Mouse (Mus musculus) neural tube, embryonic 10.5 days (tissue): ENCODE data around the gene Farsa.

Experiments used
- DNase-seq: peaks from one replicate; pipeline ENCODE4 v3.0.0-alpha.2; 2017; ENCODE audit warnings: low spot score; ENCODE audit errors: extremely low spot score

The Farsa gene

DNA sequence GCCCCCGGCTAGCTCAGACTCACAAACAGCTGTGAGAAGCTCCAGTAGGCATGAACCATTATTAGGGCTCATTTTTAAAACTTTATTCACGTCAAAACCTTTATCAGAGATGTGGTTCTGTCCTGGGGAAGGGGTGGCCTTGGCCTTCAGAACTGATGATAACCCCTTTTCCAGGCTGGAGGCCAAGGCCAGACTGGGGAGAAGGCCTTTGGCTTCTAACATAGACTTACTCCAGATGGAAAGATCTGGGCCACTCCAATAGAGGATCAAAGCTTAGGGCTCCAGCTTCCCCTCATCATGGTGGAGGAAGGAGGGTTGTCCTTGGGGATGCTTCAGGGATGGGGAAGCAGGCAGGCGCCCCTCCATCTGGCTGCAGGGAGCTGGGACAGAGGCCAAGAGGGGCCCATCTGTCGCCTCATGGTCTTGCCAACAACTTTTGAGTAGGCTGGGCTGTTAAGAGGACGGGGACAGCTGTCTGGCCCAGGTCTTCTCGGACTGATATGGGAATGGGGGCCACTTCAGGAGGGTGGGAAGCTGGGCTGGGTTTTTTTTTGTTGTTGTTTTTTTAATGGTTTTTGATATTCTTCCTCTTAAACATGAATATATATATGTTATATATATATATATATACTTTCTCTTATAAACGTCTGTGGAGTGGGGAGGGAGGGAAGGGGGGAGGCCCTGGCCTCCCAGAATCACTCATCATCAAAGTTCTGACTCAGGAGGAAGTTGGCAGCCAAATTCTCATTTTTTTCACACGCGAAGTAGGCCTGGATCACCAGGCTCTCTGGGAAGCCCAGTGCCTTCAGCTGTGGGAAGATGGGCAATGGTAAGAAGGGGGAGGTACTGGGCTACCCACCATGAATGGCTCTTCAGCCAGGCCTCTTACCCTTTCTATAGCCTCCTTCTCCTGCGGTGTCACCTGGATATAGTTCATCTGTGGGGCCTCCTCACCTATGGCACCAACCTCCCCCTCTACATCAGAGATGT is 21.6 kb upstream of the Farsa start:
- no peak for DNase-seq

DNA sequence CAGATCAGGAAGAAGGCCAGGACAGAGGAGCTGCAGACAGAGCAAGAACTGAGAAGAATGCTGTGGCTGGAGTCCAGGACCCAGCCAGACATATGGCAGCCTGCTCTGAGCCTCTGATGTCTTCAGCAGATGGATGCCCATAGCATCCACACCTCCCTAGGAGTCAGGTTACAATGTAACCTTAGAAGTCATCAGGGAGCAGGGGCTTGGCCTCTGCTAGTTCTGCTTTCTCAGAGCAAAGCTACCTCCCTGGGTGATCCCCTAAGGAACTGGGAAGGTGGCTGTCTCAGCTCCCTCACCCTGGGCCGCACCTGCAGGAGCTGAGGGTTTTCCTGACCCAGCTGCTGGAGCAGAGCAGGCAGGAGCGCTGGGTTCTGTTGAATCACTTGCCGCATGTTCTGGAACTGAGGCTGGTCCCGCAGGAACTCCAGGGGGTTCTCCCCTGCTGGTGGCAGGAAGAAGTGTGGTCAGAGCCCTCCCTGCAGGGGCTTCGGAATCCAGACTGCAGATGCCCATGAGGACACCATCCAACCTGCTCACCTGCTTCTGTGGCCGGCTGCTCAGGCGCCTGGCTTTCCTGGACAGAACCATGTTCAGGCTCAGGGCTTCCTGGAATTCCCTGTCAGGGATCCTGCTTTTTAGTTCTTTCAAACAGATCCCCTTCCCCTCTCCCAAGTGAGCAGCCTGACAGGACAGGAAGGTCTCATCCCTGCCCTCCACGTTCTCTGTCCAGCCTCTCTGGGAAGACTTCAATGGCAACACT is 19.5 kb upstream of the Farsa start:
- peak; percentile 61 for DNase-seq

DNA sequence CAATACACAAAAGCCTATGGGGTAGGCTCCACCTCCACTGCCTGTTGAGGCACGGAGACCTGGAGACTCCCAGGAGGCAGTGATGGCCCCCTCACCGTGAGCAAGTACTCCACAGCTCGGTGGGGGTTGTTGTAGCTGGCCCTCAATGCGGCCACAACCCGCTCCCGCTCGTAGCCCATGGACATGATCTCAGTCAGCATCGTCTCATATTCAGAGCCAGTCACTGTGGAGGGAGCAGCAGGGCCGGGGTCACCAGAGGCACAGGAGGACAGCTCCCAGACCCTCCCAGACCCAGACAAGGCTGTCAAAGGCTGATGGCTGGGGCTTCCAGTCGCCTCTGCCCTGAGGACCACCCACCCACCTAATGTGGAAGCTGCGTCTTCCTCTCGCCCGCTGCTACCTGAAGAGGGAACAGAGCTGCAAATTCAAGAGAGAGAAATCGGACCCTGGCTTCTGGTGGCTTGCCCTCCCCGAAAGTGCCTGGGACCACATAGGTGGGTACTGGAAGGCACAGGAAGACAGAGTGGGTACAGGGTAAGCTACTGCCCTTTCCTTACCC is 18.8 kb upstream of the Farsa start:
- no peak for DNase-seq

- DNase-seq: no peak
These were observed 18.3 kb upstream of the Farsa start for GRCm38 (mm10) chr8:84838513-84838912.

DNA sequence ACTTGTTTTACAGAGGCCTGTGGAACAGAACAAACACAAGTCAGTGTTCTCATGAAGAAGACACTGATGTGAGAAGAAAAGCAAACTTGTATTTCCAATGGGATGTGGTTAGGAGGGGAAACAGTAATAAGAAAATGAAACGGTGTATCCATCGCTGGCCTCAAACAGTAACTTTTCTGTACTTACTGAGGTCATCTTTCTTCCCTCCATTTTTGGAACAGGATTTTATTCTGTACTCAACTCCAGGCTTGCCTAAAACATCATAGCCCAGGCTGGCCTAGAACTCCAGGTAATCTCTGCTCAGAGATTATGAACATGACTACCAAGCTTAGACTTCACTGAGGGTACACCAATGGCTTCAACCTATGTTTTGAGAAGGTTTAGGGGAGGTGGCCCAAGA is 17.4 kb upstream of the Farsa start:
- DNase-seq: no peak

DNA sequence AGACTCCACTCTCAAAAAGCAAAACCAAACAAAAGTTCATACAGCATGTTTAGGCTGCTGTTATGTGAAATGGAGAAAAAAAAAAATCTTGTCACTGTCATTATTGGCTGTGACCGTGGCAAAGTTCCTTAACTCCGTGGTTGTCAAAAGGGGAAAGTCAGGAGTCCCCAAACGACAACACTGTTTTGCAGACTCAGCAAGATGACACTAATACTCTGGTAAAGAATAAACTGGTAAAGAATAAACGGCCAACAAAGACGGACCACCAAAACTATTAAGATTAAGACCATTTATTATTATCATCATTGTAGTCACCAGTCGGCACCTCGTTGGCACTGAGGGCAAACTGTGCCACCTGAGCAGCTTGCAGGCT is 16.9 kb upstream of the Farsa start:
- DNase-seq: no peak

- peak; percentile 92 for DNase-seq
These were observed 16.4 kb upstream of the Farsa start, which contains the start of gene Rad23a for GRCm38 (mm10) chr8:84840248-84840999. Gene Rad23a, minus strand, starts transcription at chr8:84840665.

- DNase-seq: no peak
These were observed 15.3 kb upstream of the Farsa start for GRCm38 (mm10) chr8:84841514-84841913.

DNA sequence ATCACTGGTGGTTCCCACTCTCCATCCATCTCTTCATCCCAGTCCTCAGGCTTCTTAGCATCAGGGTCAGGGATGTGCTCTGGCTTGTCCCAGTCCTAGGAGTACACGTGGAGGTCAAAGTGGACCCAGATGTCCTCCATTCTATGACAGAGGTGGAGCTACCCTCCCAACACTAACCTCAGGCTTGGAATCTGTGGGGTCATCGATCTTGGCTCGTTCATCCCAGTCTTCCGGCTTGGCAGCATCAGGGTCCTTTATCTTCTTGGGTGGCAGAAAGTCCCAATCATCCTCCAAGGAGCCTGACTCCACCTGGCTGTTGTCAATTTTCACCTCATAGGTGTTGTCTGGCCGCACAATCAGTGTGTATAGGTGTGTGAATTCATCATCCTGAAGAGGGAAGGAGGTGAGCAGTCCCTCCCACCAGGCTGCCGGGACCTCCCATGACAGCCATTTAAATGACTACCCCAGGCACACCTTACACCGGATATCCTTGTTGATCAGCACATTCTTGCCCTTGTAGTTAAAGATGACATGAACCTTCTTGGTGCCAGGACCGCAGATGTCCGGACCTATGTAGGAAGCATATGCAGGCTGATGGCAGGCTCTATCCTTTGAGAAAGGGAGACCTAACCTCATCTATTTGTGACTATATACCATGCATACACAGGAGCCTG is 12.3 kb upstream of the Farsa start:
- DNase-seq: no peak

GRCm38 (mm10) chr8:84845355-84846093 is 11.3 kb upstream of the Farsa start:
- DNase-seq: peak; percentile 41

GRCm38 (mm10) chr8:84846094-84846721 is 10.6 kb upstream of the Farsa start:
- no peak for DNase-seq

DNA sequence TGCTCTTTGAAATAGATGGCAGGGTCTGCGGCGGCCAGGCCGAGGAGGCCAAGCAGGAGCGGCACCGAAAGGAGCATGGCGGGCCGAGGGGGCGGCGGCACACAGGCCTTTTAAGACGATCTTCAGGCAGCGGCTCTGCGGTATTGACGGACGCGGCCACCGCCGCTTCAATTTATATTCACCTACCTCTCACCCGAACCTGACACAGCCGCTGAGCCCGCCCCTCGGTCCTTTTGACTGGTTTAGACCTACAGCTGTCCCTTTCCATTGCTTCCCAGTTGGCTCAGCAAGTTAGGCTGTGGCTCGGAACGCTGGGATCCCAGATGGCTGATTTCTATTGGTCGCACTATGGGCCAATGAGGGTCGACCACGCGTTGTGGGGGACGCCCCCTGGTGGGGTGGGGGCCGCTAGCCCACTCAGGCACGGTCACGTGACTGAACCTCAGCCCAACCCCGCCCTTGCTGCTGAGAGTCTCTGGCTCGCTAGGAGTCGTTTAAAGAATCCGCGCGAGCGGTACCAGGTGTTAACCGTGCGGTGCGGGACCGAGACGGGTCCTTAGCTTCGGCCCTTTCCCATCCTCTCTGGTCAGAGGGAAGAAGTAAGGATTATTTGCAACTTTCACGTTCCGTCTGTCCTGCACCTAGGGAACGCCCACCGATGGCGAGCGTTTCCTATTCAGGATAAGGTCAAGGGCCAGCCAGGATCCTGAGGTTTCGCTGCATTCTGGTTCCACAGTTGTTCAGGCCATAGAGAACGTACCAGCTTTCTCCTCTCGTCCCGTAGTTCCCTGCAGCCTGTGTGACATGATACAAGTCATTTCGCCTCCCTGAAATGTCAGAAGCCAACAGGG is 9.8 kb upstream of the Farsa start, which contains the start of gene Calr:
Calr (minus strand) TSS at position 213 of the 851 bp plus-strand sequence.
- peak; percentile 100 for DNase-seq

DNA sequence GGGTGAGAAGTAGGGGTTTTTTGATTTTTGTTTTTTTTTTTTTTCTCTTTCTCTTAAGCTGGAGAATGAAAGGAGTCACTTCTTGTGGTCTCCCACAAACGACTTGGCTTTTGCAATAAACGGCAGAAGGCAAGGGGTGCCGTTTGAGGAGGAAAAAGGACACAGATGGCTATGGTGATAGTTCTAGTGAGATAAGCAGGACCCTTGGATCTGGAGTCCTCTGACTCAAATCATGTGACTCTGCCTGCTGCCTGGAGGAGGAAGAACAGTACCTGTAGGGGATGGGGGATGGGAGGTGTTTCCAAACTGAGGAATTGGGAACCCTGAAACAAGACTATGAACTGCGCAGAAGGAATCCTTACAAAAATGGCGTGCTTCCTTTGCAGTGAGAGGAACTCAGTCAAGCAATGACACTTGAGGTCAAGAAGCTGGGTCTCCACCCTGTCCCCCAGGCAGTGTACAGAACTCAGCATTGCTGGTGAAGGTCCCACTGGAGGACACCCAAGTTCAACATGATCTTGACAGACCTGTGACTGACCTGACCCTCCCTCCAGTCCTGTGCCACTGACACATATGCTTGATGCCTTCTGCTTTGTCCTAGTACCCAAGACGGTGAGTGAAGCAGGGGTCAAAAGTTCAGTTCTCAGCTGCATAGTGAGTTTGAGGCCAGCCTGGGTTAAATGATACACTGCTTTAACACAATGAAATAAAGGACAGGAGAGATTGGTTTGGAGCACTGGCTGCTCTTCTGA is 8.9 kb upstream of the Farsa start:
- DNase-seq: peak; percentile 29

DNA sequence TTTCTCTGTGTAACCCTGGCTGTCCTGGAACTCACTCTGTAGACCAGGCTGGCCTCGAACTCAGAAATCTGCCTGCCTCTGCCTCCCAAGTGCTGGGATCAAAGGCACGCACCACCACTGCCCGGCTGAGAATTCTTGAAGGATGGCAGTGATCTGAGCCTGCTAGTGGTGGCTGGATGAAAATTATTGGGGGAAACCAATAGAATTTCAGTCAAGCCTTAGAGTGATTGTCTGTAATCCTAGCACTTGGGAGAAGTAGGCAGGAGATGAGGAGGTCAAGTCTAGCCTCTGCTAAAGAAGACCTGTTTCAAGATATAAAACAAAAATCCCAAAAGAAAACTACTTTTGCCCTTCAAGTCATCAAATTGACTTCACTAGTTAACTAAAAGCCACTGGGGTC is 355 bp upstream of the Farsa start:
- DNase-seq: no peak

DNA sequence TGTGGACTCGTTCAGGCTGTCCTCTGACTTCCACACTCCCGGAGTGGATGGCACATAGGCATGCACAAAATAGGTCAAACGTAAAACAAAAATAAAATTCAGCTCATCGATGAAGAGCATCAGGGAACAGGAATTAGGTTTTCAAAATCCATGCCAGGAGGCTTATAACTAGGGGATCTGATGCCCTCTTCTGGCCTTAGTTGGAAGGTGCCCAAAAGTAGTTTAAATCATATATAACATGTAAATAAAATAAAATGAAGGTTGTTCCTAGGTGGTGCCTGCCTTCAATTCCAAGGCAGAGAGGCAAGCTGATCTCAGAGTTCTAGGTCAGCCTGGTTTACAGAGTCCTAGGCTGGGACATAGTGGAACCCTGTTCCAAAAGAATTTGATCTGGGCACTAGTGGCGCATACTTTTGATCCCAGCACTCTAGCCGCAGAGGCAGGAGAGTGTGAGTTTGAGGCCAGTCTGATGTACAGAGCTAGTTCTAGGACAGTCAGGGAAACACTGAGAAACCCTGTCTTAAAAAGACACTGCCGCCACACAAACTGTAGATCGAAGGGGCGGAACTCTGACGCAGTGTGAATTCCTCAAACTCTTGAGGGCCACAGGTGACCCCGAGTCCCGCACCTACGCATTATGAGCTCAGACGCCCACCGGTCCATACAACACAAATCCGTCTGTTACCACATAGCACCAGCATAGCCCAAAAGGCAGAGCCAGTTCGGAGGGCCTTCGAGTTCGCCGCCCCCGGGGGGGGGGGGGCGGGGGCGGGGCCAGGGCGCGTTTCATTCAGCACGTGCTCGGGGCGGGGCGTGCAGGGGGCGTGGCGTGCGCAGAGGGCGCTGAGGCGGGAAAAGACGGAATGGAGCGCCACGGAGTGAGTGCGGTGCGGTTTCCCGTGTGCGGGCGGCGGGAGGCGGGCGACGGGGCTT is 14.9 kb downstream of the Farsa start, which contains the start of gene Syce2:
Syce2 (plus strand) TSS at position 736 of the 933 bp plus-strand sequence.
- peak; percentile 79 for DNase-seq

GRCm38 (mm10) chr8:84872309-84872965 is 15.6 kb downstream of the Farsa start:
- no peak for DNase-seq
